Mouse (Mus musculus) G1E (cell line): ENCODE results near the gene Rras2.

Experiments used
- CTCF ChIP-seq: IDR thresholded peaks from 2 replicates; pipeline ENCODE4 v1.5.1; 2012; ENCODE audit warnings: low read depth, low read length, inconsistent platforms, mixed read lengths
- POLR2AphosphoS5 ChIP-seq: IDR thresholded peaks from 2 replicates; pipeline ENCODE4 v1.6.1; 2012; ENCODE audit warnings: low read depth, low read length, inconsistent platforms; ENCODE audit not compliant: insufficient replicate concordance
- TAL1 ChIP-seq: conservative IDR thresholded peaks from 2 replicates; pipeline ENCODE4 v1.6.1; 2012; ENCODE audit warnings: low read depth, low read length, inconsistent platforms, mixed read lengths

DNA sequence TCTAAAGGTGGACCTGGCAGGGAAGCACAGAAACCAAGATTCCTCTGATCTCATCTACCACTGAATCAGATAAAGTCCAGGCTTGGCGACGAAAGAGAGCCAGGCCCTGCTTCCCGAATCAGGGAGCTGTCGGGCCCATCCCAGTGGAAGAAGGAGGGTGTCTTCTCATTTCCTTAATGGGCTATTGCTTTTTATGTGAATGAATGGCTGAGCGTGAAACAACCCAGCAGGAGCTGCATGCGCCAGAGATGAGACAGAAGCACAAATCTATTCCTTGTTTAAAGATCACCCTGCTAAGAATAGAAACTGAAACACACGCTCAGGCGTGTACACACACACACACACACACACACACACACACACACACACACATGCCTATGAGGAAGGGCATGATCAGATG is 14.7 kb upstream of the Rras2 start:
- TF ChIP-seq CTCF: no peak
- TF ChIP-seq TAL1: no peak
- no peak for TF ChIP-seq POLR2AphosphoS5
